11 mouse cellular contexts compared by ENCODE assay signal in genomic region chr4:4983474-4984194, GRCm38 (mm10).
"Had no signal": no experiment of that assay in that cellular context is flagged by ENCODE, and none has a peak within 500 bp of the region (broad histone marks: within the 10 kb centered on the region; RNA-seq: fewer than 3 reads in every experiment).

No protein-coding gene starts in this region.

- H3K36me3 ChIP-seq: limb, embryonic 15.5 days; liver, embryonic 13.5 days; neural tube, embryonic 13.5 days had no signal

- H3K4me2 ChIP-seq: limb, embryonic 15.5 days; liver, embryonic 13.5 days; neural tube, embryonic 13.5 days had no signal

- H3K27me3 ChIP-seq: limb, embryonic 15.5 days; liver, embryonic 13.5 days; neural tube, embryonic 13.5 days had no signal

- H3K4me3 ChIP-seq: limb, embryonic 15.5 days; liver, embryonic 13.5 days; neural tube, embryonic 13.5 days had no signal

- H3K27ac ChIP-seq: limb, embryonic 15.5 days; liver, embryonic 13.5 days; neural tube, embryonic 13.5 days had no signal

- H3K9me3 ChIP-seq: limb, embryonic 15.5 days; liver, embryonic 13.5 days; neural tube, embryonic 13.5 days had no signal

- H3K9ac ChIP-seq: limb, embryonic 15.5 days; liver, embryonic 13.5 days; neural tube, embryonic 13.5 days had no signal

- DNase-seq: kidney, adult 2 months; kidney, postnatal 25 days; liver, embryonic 13.5 days; lung, adult 18-20 months; midbrain, embryonic 14.5 days; right cerebral cortex, adult 18-20 months; right cerebral cortex, postnatal 25 days; thymus, postnatal 36 days had no signal

- ATAC-seq: intestine, embryonic 16.5 days had no signal

- H3K4me1 ChIP-seq: limb, embryonic 15.5 days; liver, embryonic 13.5 days; neural tube, embryonic 13.5 days had no signal
